Mouse (Mus musculus): Measurements from ENCODE around the gene Cul9. TPM values are rescaled to one million over a fixed set of nuclear protein-coding genes. Genes with fewer than 3 reads are reported as not detected.

The Cul9 gene
- polyA plus RNA-seq, 1 experiment: 5.8 TPM

DNA sequence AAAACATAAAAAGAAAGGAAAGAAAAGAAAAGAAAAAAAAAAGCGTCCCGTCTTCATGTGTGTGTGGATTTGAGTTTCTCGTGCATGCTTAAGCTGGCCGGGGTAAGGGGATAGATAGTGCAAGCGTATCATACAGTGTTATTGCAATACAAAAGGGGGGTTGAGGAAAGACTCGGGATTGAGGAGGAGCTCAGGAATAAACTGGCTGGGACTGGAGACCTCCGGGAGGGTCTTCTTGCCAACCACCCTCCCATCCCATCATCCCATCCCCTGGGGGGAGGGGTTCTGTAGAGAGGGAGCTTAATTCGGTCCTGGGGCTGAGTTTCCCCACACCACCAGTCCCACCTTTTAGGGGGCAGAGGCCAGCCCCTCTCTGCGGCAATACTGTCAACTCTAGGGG is 91.6 kb downstream of the Cul9 start:
- TF ChIP-seq POLR2A (IDR thresholded peaks at IDR 0.05; ENCODE audit: low read depth, low read length) (no peak), CTCF (IDR thresholded peaks at IDR 0.05; ENCODE audit: extremely low read depth, insufficient read length, insufficient replicate concordance, low read depth, low read length) (no peak)
- peaks cover 35% of the 10 kb centered on the region for H3K27me3 ChIP-seq (ENCODE audit: control insufficient read depth, insufficient read depth, low read length)
- no peaks in the 10 kb centered on the region for H3K36me3 ChIP-seq (ENCODE audit: control insufficient read depth, insufficient read depth, low read length)
- H3K4me3 ChIP-seq (ENCODE audit: low read depth, low read length): no peak overlapping the region
- WGBS: 5% methylated on average over 9 of the region's 9 CpGs
- no peak overlapping the region for H3K27ac ChIP-seq (ENCODE audit: insufficient read depth, low read depth, low read length)
- H3K4me1 ChIP-seq (ENCODE audit: control insufficient read depth, insufficient read depth, insufficient read length, low read length): no peaks in the 10 kb centered on the region

DNA sequence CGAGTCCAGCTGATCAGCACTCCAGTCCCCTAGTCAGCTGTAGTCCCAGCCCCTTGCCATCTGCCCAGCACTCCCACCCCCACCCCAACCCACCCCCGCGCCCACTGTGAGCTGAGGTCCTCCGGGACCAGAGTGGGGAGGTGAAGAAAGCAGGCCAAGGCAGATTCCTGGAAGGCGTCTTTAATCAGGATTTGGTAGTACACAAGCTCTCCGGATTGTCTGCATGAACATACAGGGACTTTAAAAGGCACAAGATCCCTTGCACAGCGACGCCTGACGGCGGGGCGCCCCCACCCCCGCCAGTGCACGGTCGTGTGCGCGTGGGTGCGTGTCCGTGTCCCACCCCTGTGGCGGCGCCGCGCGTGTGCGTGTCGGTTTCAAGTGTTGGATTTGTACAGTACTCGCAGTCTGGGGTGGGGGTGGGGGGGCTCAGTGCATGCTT is 92.2 kb downstream of the Cul9 start:
- H3K4me3 ChIP-seq (ENCODE audit: low read depth, low read length): no peak overlapping the region
- WGBS: 5% methylated on average over 26 of the region's 26 CpGs

DNA sequence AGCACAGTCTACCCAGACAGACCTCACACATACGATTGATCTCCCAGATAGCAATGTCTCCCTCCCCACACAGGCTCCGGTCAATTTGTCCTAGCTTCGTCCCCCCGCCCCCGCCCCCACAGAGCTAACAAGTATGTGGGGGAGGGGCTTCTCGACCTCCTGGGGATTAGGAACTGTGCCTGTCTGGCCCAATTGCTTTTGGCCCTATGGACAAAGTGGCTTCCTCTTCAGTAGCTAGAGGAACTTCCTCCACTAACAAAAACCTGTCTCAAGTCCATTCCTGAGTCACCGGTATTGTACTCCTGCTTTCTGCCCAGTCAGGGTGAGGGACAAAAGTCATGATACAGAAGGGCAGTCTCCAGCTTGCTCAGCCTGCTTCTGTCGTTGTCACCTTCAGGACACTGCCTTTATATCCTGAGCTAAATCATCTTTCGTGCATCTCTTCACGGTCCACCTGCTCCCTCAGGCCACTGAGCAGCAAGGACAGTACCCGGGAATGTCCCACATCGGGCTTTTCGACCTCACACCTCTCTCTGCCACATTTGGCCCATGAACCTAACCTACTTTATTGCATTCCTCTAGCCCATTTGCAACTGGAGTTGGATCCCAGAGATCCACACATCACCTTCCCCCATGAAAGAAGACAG is 92.8 kb downstream of the Cul9 start:
- TF ChIP-seq CTCF (IDR thresholded peaks at IDR 0.05; ENCODE audit: extremely low read depth, insufficient read length, insufficient replicate concordance, low read depth, low read length) (no peak), POLR2A (IDR thresholded peaks at IDR 0.05; ENCODE audit: low read depth, low read length) (no peak)
- Histone ChIP-seq H3K27ac (ENCODE audit: insufficient read depth, low read depth, low read length) (no peak overlapping the region), H3K4me1 (ENCODE audit: control insufficient read depth, insufficient read depth, insufficient read length, low read length) (no peaks in the 10 kb centered on the region), H3K27me3 (ENCODE audit: control insufficient read depth, insufficient read depth, low read length) (peaks cover 35% of the 10 kb centered on the region), H3K36me3 (ENCODE audit: control insufficient read depth, insufficient read depth, low read length) (no peaks in the 10 kb centered on the region), H3K4me3 (ENCODE audit: low read depth, low read length) (no peak overlapping the region)
- WGBS: 18% methylated on average over 13 of the region's 13 CpGs

More for the DNA sequence above, 92.2 kb downstream of the Cul9 start:
- Histone ChIP-seq H3K4me1 (ENCODE audit: control insufficient read depth, insufficient read depth, insufficient read length, low read length) (no peaks in the 10 kb centered on the region), H3K36me3 (ENCODE audit: control insufficient read depth, insufficient read depth, low read length) (no peaks in the 10 kb centered on the region), H3K27me3 (ENCODE audit: control insufficient read depth, insufficient read depth, low read length) (peaks cover 35% of the 10 kb centered on the region), H3K27ac (ENCODE audit: insufficient read depth, low read depth, low read length) (no peak overlapping the region)
- TF ChIP-seq CTCF (IDR thresholded peaks at IDR 0.05; ENCODE audit: extremely low read depth, insufficient read length, insufficient replicate concordance, low read depth, low read length): no peak
- TF ChIP-seq POLR2A (IDR thresholded peaks at IDR 0.05; ENCODE audit: low read depth, low read length): no peak

DNA sequence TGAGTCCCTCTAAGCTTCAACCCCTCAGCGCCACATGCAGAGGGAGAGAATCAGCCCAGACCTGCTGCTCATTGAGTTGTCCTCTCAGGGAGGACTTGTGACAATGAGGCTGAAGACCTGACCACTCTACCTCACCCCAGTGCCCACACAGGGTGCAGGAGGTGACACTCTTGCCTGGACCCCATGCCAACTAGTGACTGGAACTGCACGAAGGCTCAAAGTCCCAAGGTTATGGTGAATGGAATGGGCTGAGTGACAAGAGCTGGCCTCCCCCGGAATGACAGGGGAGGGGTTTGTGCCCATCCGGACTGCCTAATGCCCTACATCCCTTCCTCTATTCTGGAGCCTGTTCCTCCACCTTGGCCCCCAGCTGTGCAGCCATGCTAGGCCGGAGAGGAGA is 93.5 kb downstream of the Cul9 start:
- H3K27me3 ChIP-seq (ENCODE audit: control insufficient read depth, insufficient read depth, low read length): peaks cover 35% of the 10 kb centered on the region
- no peaks in the 10 kb centered on the region for H3K36me3 ChIP-seq (ENCODE audit: control insufficient read depth, insufficient read depth, low read length)
- no peak overlapping the region for H3K4me3 ChIP-seq (ENCODE audit: low read depth, low read length)
- TF ChIP-seq CTCF (IDR thresholded peaks at IDR 0.05; ENCODE audit: extremely low read depth, insufficient read length, insufficient replicate concordance, low read depth, low read length): no peak
- no peak for TF ChIP-seq POLR2A (IDR thresholded peaks at IDR 0.05; ENCODE audit: low read depth, low read length)
- no peaks in the 10 kb centered on the region for H3K4me1 ChIP-seq (ENCODE audit: control insufficient read depth, insufficient read depth, insufficient read length, low read length)
- H3K27ac ChIP-seq (ENCODE audit: insufficient read depth, low read depth, low read length): no peak overlapping the region
- WGBS: 37% methylated on average over 5 of the region's 5 CpGs

Other genes with a start within 250 kb of the Cul9 start
- gene Dlk2, start 249.0 kb downstream of the Cul9 start, polyA plus RNA-seq (2012; rRNA removed): 0.27 and 1.0 TPM in 2 replicates
- gene Abcc10, start 218.0 kb downstream of the Cul9 start, polyA plus RNA-seq (2012; rRNA removed): 28.7 and 37.5 TPM in 2 replicates
- 1.9 and 5.8 TPM in 2 replicates for gene Zfp318, start 162.7 kb downstream of the Cul9 start, polyA plus RNA-seq (2012; rRNA removed)
- not detected in 2 replicates for gene Crip3, start 117.5 kb downstream of the Cul9 start, polyA plus RNA-seq (2012; rRNA removed)
- gene Slc22a7, start 107.9 kb downstream of the Cul9 start, polyA plus RNA-seq (2012; rRNA removed): not detected in 2 replicates
- gene Ttbk1, start 58.7 kb downstream of the Cul9 start, polyA plus RNA-seq (2012; rRNA removed): 0.20 and 0.25 TPM in 2 replicates
- gene Dnph1, start 49.7 kb downstream of the Cul9 start, polyA plus RNA-seq (2012; rRNA removed): 3.3 and 6.3 TPM in 2 replicates
- gene Srf, start 9.8 kb upstream of the Cul9 start, polyA plus RNA-seq (2012; rRNA removed): 103 and 183 TPM in 2 replicates
- 6.6 and 6.8 TPM in 2 replicates for gene Ptk7, start 83.1 kb upstream of the Cul9 start, polyA plus RNA-seq (2012; rRNA removed)
- gene Klc4, start 99.6 kb upstream of the Cul9 start, polyA plus RNA-seq (2012; rRNA removed): 103 and 213 TPM in 2 replicates
- gene Mrpl2, start 99.8 kb upstream of the Cul9 start, polyA plus RNA-seq (2012; rRNA removed): 47.6 and 82.8 TPM in 2 replicates
- gene Cul7, start 103.9 kb upstream of the Cul9 start, polyA plus RNA-seq (2012; rRNA removed): 7.6 and 12.1 TPM in 2 replicates
- gene Rrp36, start 128.0 kb upstream of the Cul9 start, polyA plus RNA-seq (2012; rRNA removed): 30.8 and 47.4 TPM in 2 replicates
- 38.9 and 52.7 TPM in 2 replicates for gene Mea1, start 132.4 kb upstream of the Cul9 start, polyA plus RNA-seq (2012; rRNA removed)
- 48.3 and 99.3 TPM in 2 replicates for gene Klhdc3, start 134.5 kb upstream of the Cul9 start, polyA plus RNA-seq (2012; rRNA removed)
- 32.4 and 150 TPM in 2 replicates for gene Ppp2r5d, start 158.7 kb upstream of the Cul9 start, polyA plus RNA-seq (2012; rRNA removed)
- 40.1 and 74.9 TPM in 2 replicates for gene Pex6, start 165.1 kb upstream of the Cul9 start, polyA plus RNA-seq (2012; rRNA removed)
- gene Gnmt, start 182.8 kb upstream of the Cul9 start, polyA plus RNA-seq (2012; rRNA removed): 1.5 and 34.6 TPM in 2 replicates
- gene Cnpy3, start 205.8 kb upstream of the Cul9 start, polyA plus RNA-seq (2012; rRNA removed): 14.3 and 23.7 TPM in 2 replicates
- not detected in 2 replicates for gene Ptcra, start 217.3 kb upstream of the Cul9 start, polyA plus RNA-seq (2012; rRNA removed)
- 107 and 109 TPM in 2 replicates for gene 2310039H08Rik, start 226.2 kb upstream of the Cul9 start, polyA plus RNA-seq (2012; rRNA removed)
- 5.4 and 7.4 TPM in 2 replicates for gene Rpl7l1, start 236.3 kb upstream of the Cul9 start, polyA plus RNA-seq (2012; rRNA removed)